Mouse (Mus musculus): ENCODE measurements at regions not wholly inside any gene's neighbourhood (a gene's known extent, or its start where the extent isn't known, plus 50 kb on each side); places are given as distances from the start of the nearest gene placed in this dataset.

GRCm38 (mm10) chr6:112091125-112091763, 182.3 kb upstream of the Lmcd1 start:
- ATAC-seq (replicated peaks; ENCODE audit: poor library complexity, severe bottlenecking), result no peak

GRCm38 (mm10) chr6:112093300-112093699, 180.3 kb upstream of the Lmcd1 start:
- ATAC-seq (replicated peaks; ENCODE audit: poor library complexity, severe bottlenecking), result no peak

GRCm38 (mm10) chr6:112097699-112098098, 175.9 kb upstream of the Lmcd1 start:
- no peak for ATAC-seq (replicated peaks; ENCODE audit: poor library complexity, severe bottlenecking)

GRCm38 (mm10) chr6:112108651-112109050, 164.9 kb upstream of the Lmcd1 start:
- ATAC-seq (replicated peaks; ENCODE audit: poor library complexity, severe bottlenecking), result no peak

- ATAC-seq (replicated peaks; ENCODE audit: poor library complexity, severe bottlenecking), result no peak
These were observed 154.4 kb upstream of the Lmcd1 start for GRCm38 (mm10) chr6:112119180-112119579.

GRCm38 (mm10) chr6:112133522-112133921, 140.0 kb upstream of the Lmcd1 start:
- ATAC-seq (replicated peaks; ENCODE audit: poor library complexity, severe bottlenecking), result peak; percentile 78

- ATAC-seq (replicated peaks; ENCODE audit: poor library complexity, severe bottlenecking), result no peak
These were observed 120.8 kb upstream of the Lmcd1 start for GRCm38 (mm10) chr6:112152535-112153364.

GRCm38 (mm10) chr6:112167487-112167886, 106.1 kb upstream of the Lmcd1 start:
- ATAC-seq (replicated peaks; ENCODE audit: poor library complexity, severe bottlenecking), result no peak

- no peak for ATAC-seq (replicated peaks; ENCODE audit: poor library complexity, severe bottlenecking)
These were observed 97.2 kb upstream of the Lmcd1 start for GRCm38 (mm10) chr6:112176344-112176743.

- no peak for ATAC-seq (replicated peaks; ENCODE audit: poor library complexity, severe bottlenecking)
These were observed 85.9 kb upstream of the Lmcd1 start for GRCm38 (mm10) chr6:112187636-112188035.

- peak; percentile 69 for ATAC-seq (replicated peaks; ENCODE audit: poor library complexity, severe bottlenecking)
These were observed 82.5 kb upstream of the Lmcd1 start for GRCm38 (mm10) chr6:112191032-112191431.

- ATAC-seq (replicated peaks; ENCODE audit: poor library complexity, severe bottlenecking), result peak; percentile 98
These were observed 76.1 kb upstream of the Lmcd1 start for GRCm38 (mm10) chr6:112197445-112197844.

- no peak for ATAC-seq (replicated peaks; ENCODE audit: poor library complexity, severe bottlenecking)
These were observed 74.3 kb upstream of the Lmcd1 start for GRCm38 (mm10) chr6:112199241-112199640.

GRCm38 (mm10) chr6:112202120-112202519, 71.4 kb upstream of the Lmcd1 start:
- ATAC-seq (replicated peaks; ENCODE audit: poor library complexity, severe bottlenecking), result no peak

GRCm38 (mm10) chr6:112203321-112203720, 70.2 kb upstream of the Lmcd1 start:
- ATAC-seq (replicated peaks; ENCODE audit: poor library complexity, severe bottlenecking), result no peak

GRCm38 (mm10) chr6:112204956-112205355, 68.6 kb upstream of the Lmcd1 start:
- no peak for ATAC-seq (replicated peaks; ENCODE audit: poor library complexity, severe bottlenecking)

- ATAC-seq (replicated peaks; ENCODE audit: poor library complexity, severe bottlenecking), result no peak
These were observed 68.0 kb upstream of the Lmcd1 start for GRCm38 (mm10) chr6:112205420-112205995.

GRCm38 (mm10) chr6:112207229-112207628, 66.3 kb upstream of the Lmcd1 start:
- peak; percentile 67 for ATAC-seq (replicated peaks; ENCODE audit: poor library complexity, severe bottlenecking)

- ATAC-seq (replicated peaks; ENCODE audit: poor library complexity, severe bottlenecking), result peak; percentile 16; the same call in 1 of the 2 replicates
These were observed 63.2 kb upstream of the Lmcd1 start for GRCm38 (mm10) chr6:112210238-112210950.

GRCm38 (mm10) chr6:112216868-112217267, 56.7 kb upstream of the Lmcd1 start:
- no peak for ATAC-seq (replicated peaks; ENCODE audit: poor library complexity, severe bottlenecking)

GRCm38 (mm10) chr6:112218248-112218647, 55.3 kb upstream of the Lmcd1 start:
- no peak for ATAC-seq (replicated peaks; ENCODE audit: poor library complexity, severe bottlenecking)
